Mouse (Mus musculus): Measurements from ENCODE around the gene Atp2a3. TPM values are rescaled to one million over a fixed set of nuclear protein-coding genes. Genes with fewer than 3 reads are reported as not detected.

Atp2a3 gene
- polyA plus RNA-seq, 1 experiment from 2014 or later: 2.6 TPM

Small RNA genes lying within 50 kb of the gene (microRNA-seq; reads per million reads assigned to microRNA genes)
- gene Gm44467: not detected

Other genes starting within 250 kb of the Atp2a3 start
- 5.9 and 8.4 TPM in 2 replicates for gene Cyb5d2, start 165.0 kb upstream of the Atp2a3 start, polyA plus RNA-seq (2014; fragmentation: Nextera tagmentation; extraction: Ambion mirVana)
- gene Zzef1, start 164.9 kb upstream of the Atp2a3 start, polyA plus RNA-seq (2014; fragmentation: Nextera tagmentation; extraction: Ambion mirVana): 9.8 and 9.9 TPM in 2 replicates
- 1.4 and 1.5 TPM in 2 replicates for gene P2rx1, start 37.9 kb downstream of the Atp2a3 start, polyA plus RNA-seq (2014; fragmentation: Nextera tagmentation; extraction: Ambion mirVana)
- gene Camkk1, start 57.8 kb downstream of the Atp2a3 start, polyA plus RNA-seq (2014; fragmentation: Nextera tagmentation; extraction: Ambion mirVana): 0.81 and 1.2 TPM in 2 replicates
- 9.5 and 10.3 TPM in 2 replicates for gene Ncbp3, start 86.6 kb downstream of the Atp2a3 start, polyA plus RNA-seq (2014; fragmentation: Nextera tagmentation; extraction: Ambion mirVana)
- 0.22 and 0.36 TPM in 2 replicates for gene Itgae, start 129.4 kb downstream of the Atp2a3 start, polyA plus RNA-seq (2014; fragmentation: Nextera tagmentation; extraction: Ambion mirVana)
- gene Haspin, start 177.1 kb downstream of the Atp2a3 start, polyA plus RNA-seq (2014; fragmentation: Nextera tagmentation; extraction: Ambion mirVana): 7.9 and 8.8 TPM in 2 replicates
- gene P2rx5, start 199.3 kb downstream of the Atp2a3 start, polyA plus RNA-seq (2014; fragmentation: Nextera tagmentation; extraction: Ambion mirVana): 1.3 and 1.6 TPM in 2 replicates
- 114 and 121 TPM in 2 replicates for gene Emc6, start 215.9 kb downstream of the Atp2a3 start, polyA plus RNA-seq (2014; fragmentation: Nextera tagmentation; extraction: Ambion mirVana)
- 270 TPM in 2 replicates for gene Tax1bp3, start 215.9 kb downstream of the Atp2a3 start, polyA plus RNA-seq (2014; fragmentation: Nextera tagmentation; extraction: Ambion mirVana)
- 12.3 and 14.0 TPM in 2 replicates for gene Ctns, start 237.9 kb downstream of the Atp2a3 start, polyA plus RNA-seq (2014; fragmentation: Nextera tagmentation; extraction: Ambion mirVana)
- gene Shpk, start 238.3 kb downstream of the Atp2a3 start, polyA plus RNA-seq (2014; fragmentation: Nextera tagmentation; extraction: Ambion mirVana): 0.41 and 0.66 TPM in 2 replicates

Measured in heart, embryonic 14.5 days (tissue).